Mouse (Mus musculus) stomach, postnatal 0 days (tissue): ENCODE data around the gene Sec24c.

Experiments
- CTCF ChIP-seq: IDR thresholded peaks from 2 replicates; pipeline ENCODE4 v1.5.1; 2016; ENCODE audit warnings: antibody characterized with exemption, low read depth, mild to moderate bottlenecking, moderate library complexity
- EP300 ChIP-seq: optimal IDR thresholded peaks from 2 replicates; pipeline ENCODE3; 2016; ENCODE audit warnings: antibody characterized with exemption

- no peak for TF ChIP-seq EP300
- TF ChIP-seq CTCF: no peak
These were observed 27.7 kb upstream of the Sec24c start for GRCm38 (mm10) chr14:20646381-20646780.
